Mouse (Mus musculus) lung, adult 2 months (tissue): ENCODE results near the gene Slc41a2. TPM values are rescaled to one million over a fixed set of nuclear protein-coding genes. Genes with fewer than 3 reads are reported as not detected.
"Not testable (repeated sequence)": the region's sequence is repeated elsewhere in the genome, so short reads cannot be mapped to it uniquely, and the experiment has no call there.

Experiments
- DNase-seq: peaks from one replicate; pipeline ENCODE4 v3.0.0; 2022
- H3K4me1 ChIP-seq: fragments of 200-500 bp; 2 replicates; pipeline ENCODE4 v1.6.1; 2011; ENCODE audit warnings: low read length; ENCODE audit not compliant: control insufficient read depth, insufficient read depth
- H3K4me3 ChIP-seq: fragments of 200-500 bp; replicated peaks from 2 replicates; pipeline ENCODE3; 2011; ENCODE audit warnings: low read depth, mild to moderate bottlenecking, control low read depth, low read length; ENCODE audit errors: extremely low read depth
- CTCF ChIP-seq: fragments of 200-500 bp; IDR thresholded peaks from 2 replicates; pipeline ENCODE4 v1.5.1; 2011; ENCODE audit warnings: mild to moderate bottlenecking, low read length, control low read depth; ENCODE audit not compliant: insufficient read depth
- POLR2A ChIP-seq: fragments of 200-500 bp; IDR thresholded peaks from 2 replicates; pipeline ENCODE4 v1.6.1; 2011; ENCODE audit warnings: low read depth, mild to moderate bottlenecking, control low read depth, low read length, borderline replicate concordance; ENCODE audit errors: extremely low read depth
- WGBS: fragments of 180-500 bp; shearing (Covaris S2); methylation state at CpG from one replicate; pipeline ENCODE4 v1.1.7; 2018; 5-methylcytosine and 5-hydroxymethylcytosine counted together
- polyA plus RNA-seq: library from polyadenylated mRNA; depleted of rRNA; stranded (reverse); fragments of >200 nt; gene quantifications from 2 replicates; pipeline ENCODE4 v1.2.3, GENCODE M21; 2012

The Slc41a2 gene
- polyA plus RNA-seq, 1 experiment: 4.0 TPM

GRCm38 (mm10) chr10:83376911-83377682, 39.4 kb upstream of the Slc41a2 start:
- no peak for TF ChIP-seq POLR2A
- no peak for TF ChIP-seq CTCF
- no peaks in the 10 kb centered on the region for H3K4me1 ChIP-seq
- no peak overlapping the region for H3K4me3 ChIP-seq
- 68% methylated on average over 8 of the region's 8 CpGs for WGBS
- DNase-seq: no peak

DNA sequence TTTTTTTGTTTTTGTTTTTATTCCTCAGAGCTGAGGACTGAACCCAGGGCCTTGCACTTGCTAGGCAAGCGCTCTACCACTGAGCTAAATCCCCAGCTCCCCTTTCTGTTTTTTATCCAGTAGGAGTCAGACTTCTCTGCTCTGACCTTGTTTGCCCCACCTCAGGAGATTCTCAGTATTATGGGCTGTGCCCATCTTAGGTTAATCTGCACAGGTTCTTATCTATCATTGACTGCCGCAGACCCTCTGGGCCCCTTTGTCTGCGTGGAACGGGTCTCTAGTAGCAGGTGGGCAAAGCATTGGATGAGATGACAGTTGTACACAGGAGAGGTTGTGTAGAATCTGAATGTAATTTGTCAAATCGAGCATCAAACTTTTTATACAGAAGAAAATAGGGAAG, 37.8 kb upstream of the Slc41a2 start:
- DNase-seq, H3K4me3 ChIP-seq: not testable (repeated sequence)
- WGBS: 88% methylated on average over 5 of the region's 5 CpGs

GRCm38 (mm10) chr10:83374045-83374656, 36.5 kb upstream of the Slc41a2 start:
- Histone ChIP-seq H3K4me3 (no peak overlapping the region), H3K4me1 (no peaks in the 10 kb centered on the region)
- 70% methylated on average over 3 of the region's 3 CpGs for WGBS
- DNase-seq: no peak
- TF ChIP-seq POLR2A: no peak
- no peak for TF ChIP-seq CTCF

More for the DNA sequence above, 37.8 kb upstream of the Slc41a2 start:
- H3K4me1 ChIP-seq: not testable (repeated sequence)

GRCm38 (mm10) chr10:83368918-83369317, 31.2 kb upstream of the Slc41a2 start:
- H3K4me3 ChIP-seq: no peak overlapping the region
- no peak for DNase-seq
- WGBS: 64% methylated on average over 5 of the region's 5 CpGs

GRCm38 (mm10) chr10:83363451-83363850, 25.8 kb upstream of the Slc41a2 start:
- no peak for TF ChIP-seq CTCF
- no peak for TF ChIP-seq POLR2A
- H3K4me3 ChIP-seq: no peak overlapping the region
- no peak for DNase-seq
- WGBS: 92% methylated on average over 8 of the region's 8 CpGs
- H3K4me1 ChIP-seq: no peaks in the 10 kb centered on the region

More at GRCm38 (mm10) chr10:83368918-83369317, 31.2 kb upstream of the Slc41a2 start:
- no peaks in the 10 kb centered on the region for H3K4me1 ChIP-seq
- TF ChIP-seq CTCF (no peak), POLR2A (no peak)

- no peak for DNase-seq
- Histone ChIP-seq H3K4me1 (no peaks in the 10 kb centered on the region), H3K4me3 (no peak overlapping the region)
- TF ChIP-seq POLR2A: no peak
- TF ChIP-seq CTCF: no peak
- 52% methylated on average over 5 of the region's 5 CpGs for WGBS
Measured at GRCm38 (mm10) chr10:83361643-83362382, 24.1 kb upstream of the Slc41a2 start.

GRCm38 (mm10) chr10:83360356-83360755, 22.7 kb upstream of the Slc41a2 start:
- under 1% methylated on average over 40 of the region's 40 CpGs for WGBS
- TF ChIP-seq POLR2A (no peak), CTCF (no peak)
- peak overlapping the region; percentile 96 for H3K4me3 ChIP-seq
- no peaks in the 10 kb centered on the region for H3K4me1 ChIP-seq
- DNase-seq: no peak

DNA sequence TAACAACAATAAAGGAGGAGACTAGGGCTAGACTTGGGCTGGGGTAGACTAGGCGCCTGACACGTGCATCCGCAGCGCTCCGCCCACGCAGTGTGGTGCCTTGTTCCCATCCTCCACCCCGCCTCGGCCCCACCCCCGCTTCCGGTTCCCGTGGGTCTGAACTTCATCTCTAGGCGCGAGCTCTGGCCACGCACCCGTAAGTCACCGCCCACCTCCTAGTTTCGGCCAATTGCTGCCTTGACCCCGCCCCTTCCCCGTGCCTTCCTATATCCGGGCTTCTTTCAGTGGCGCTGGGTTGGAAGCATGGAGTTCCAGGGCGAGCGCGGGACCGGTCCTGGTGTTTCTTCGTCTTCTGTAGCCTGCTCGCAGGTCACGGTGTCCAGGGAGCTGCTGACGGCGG, 22.3 kb upstream of the Slc41a2 start, which contains the start of gene D10Wsu102e:
Gene D10Wsu102e (plus strand): TSS at position 266 of the 400 bp plus-strand sequence.
- DNase-seq: peak; percentile 92
- TF ChIP-seq POLR2A (peak; percentile 43; the same call in 1 of the 2 replicates), CTCF (no peak)
- Histone ChIP-seq H3K4me1 (no peaks in the 10 kb centered on the region), H3K4me3 (peak within 1 kb of the TSS; percentile 96)
- under 1% methylated on average over 30 of the region's 30 CpGs for WGBS

- Histone ChIP-seq H3K4me1 (no peaks in the 10 kb centered on the region), H3K4me3 (no peak overlapping the region)
- no peak for TF ChIP-seq POLR2A
- no peak for TF ChIP-seq CTCF
- no peak for DNase-seq
- WGBS: 85% methylated on average over 4 of the region's 4 CpGs
Measured at GRCm38 (mm10) chr10:83359451-83359850, 21.8 kb upstream of the Slc41a2 start.

DNA sequence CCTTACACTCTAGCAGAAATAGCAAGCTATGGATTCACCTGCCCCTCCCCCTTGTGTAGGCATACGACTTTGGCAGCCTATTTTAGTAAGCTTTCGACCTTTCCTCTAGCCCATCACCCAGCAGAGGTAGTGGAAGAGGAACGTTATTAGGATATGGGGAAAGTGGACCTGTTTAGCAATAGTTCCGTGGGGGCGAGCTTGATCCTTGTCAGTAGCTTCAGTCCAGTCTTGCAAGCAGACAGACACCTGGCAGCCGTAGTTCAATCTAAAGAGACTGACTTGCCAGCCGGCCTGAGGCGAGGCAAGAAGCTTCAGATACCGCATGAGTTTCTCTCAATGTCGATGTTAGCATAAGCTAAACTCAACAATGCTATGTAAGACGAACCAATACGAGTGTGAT, 18.7 kb upstream of the Slc41a2 start:
- 85% methylated on average over 12 of the region's 12 CpGs for WGBS
- TF ChIP-seq POLR2A: no peak
- no peak for DNase-seq

DNA sequence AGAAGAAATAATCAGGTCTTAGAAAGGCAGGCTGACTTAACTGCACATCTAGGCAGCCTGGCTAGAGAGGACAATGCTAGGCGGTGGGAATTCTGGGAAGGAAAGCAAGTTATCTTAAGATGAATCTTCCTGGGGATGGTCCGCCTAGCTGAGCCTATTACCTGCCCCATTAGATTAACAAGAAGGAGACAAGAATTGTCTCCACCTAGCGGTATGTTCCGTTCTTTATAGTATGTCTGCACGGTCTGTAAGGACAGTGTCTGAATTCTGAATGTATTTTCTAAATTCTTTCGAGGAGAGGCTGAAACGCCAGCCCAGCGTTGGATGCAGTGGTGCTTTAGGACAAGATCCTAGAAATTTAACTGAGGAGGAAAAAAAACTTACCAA, 16.6 kb upstream of the Slc41a2 start:
- 38% methylated on average over 8 of the region's 8 CpGs for WGBS
- TF ChIP-seq CTCF (no peak), POLR2A (no peak)
- no peak for DNase-seq
- H3K4me1 ChIP-seq: no peaks in the 10 kb centered on the region; the same call in 1 of the 2 replicates
- H3K4me3 ChIP-seq: no peak overlapping the region

More for the DNA sequence above, 18.7 kb upstream of the Slc41a2 start:
- H3K4me1 ChIP-seq: no peaks in the 10 kb centered on the region; the same call in 1 of the 2 replicates
- H3K4me3 ChIP-seq: no peak overlapping the region
